Comparison of ENCODE assay signal across 9 mouse cellular contexts in the genomic region with DNA sequence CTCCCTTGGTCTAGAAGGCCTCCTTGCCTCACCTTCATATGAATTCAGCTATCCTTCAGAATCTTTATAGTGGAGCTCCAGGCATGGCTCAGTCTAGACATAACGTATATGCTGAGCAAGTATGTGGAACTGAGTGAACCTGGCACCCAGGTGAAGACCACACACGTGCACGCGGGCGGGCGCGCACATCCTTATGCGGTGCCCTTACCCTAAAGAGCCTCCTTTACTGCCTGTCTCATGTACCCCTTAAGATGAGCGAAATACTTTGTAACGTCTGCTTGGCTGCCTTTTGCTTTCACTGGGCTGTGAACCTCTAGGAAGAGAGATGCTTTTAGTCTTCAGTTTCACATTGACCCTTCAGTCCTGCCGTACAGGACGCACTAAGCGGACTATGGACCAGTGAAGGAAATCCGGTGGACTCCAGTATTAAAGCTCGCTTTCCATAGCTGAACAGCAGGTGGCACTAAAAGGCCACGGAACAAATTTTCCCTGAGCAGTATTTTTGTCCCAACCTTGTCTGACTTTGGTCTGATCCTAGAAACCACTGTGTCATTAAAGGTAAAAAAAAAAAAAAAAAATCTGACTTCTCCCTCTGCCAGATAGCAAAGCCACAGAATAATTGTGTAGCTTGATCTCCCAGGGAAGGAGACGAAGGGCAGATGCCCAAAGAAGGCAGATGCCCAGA. TPM values are rescaled to one million over a fixed set of nuclear protein-coding genes. Genes with fewer than 3 reads are reported as not detected.
A peak's percentile ranks its signal among the peaks of the same experiment; 100 is the strongest.
DNase-seq lines count a peak whose midpoint lies in the region; ATAC-seq and TF ChIP-seq lines count a peak whose summit lies in the region.
"Had no signal": no experiment of that assay in that cellular context is flagged by ENCODE, and none has a peak within 500 bp of the region (broad histone marks: within the 10 kb centered on the region; RNA-seq: fewer than 3 reads in every experiment).

No protein-coding gene starts in this region.

- peak; percentile 81 for TF ChIP-seq CTCF in hindbrain, postnatal 0 days (IDR thresholded peaks at IDR 0.05; ENCODE audit: low read depth)
- peak; percentile 30 for TF ChIP-seq CTCF in liver, adult 2 months (IDR thresholded peaks at IDR 0.05; ENCODE audit: low read depth, low read length)

- no peaks in the 10 kb centered on the region for H3K79me2 ChIP-seq in liver, adult 2 months (ENCODE audit: control insufficient read depth, insufficient read depth, low read length)

- 0 out of 2 replicates have a peak, but pooled peaks cover 2% of the 10 kb centered on the region for H3K9me3 ChIP-seq in embryonic facial prominence, embryonic 10.5 days
- no peaks in the 10 kb centered on the region for H3K9me3 ChIP-seq in hindbrain, postnatal 0 days (ENCODE audit: low read length)
- H3K9me3 ChIP-seq: lung, embryonic 15.5 days had no signal

- no peak overlapping the region for H3K4me2 ChIP-seq in hindbrain, postnatal 0 days (ENCODE audit: low read depth, low read length)
- H3K4me2 ChIP-seq: lung, embryonic 15.5 days had no signal

- peak; percentile 31 to 84 for DNase-seq in frontal cortex, adult 2 months (ENCODE audit: extremely low spot score in 1 of 2, low spot score in 1 of 2)
- DNase-seq in 3T3-L1 (ENCODE audit: low read depth, low spot score) = peak; percentile 67
- DNase-seq in adrenal gland, adult 8-10 months = peak; percentile 26
- peak; percentile 60 for DNase-seq in embryonic facial prominence, embryonic 10.5 days (ENCODE audit: low spot score)
- peak; percentile 89 for DNase-seq in hindbrain, postnatal 0 days (ENCODE audit: low spot score)
- peak; percentile 59 for DNase-seq in liver, adult 2 months (ENCODE audit: extremely low read depth, low read depth, low spot score)
- peak; percentile 60 for DNase-seq in right cerebral cortex, postnatal 4 days

- 61% methylated on average over 17 of the region's 17 CpGs for WGBS in embryonic facial prominence, embryonic 10.5 days
- WGBS in hindbrain, postnatal 0 days = 53% methylated on average over 17 of the region's 17 CpGs
- WGBS in liver, adult 2 months = 47% methylated on average over 17 of the region's 17 CpGs

- no peak overlapping the region for H3K9ac ChIP-seq in hindbrain, postnatal 0 days (replicated peaks; ENCODE audit: low read length)
- H3K9ac ChIP-seq in liver, adult 2 months (ENCODE audit: low read depth, low read length) = no peak overlapping the region
- H3K9ac ChIP-seq: lung, embryonic 15.5 days had no signal

- H3K4me1 ChIP-seq in embryonic facial prominence, embryonic 10.5 days = peaks cover 40% of the 10 kb centered on the region
- H3K4me1 ChIP-seq in hindbrain, postnatal 0 days (ENCODE audit: insufficient read depth, low read length) = no peaks in the 10 kb centered on the region
- H3K4me1 ChIP-seq in liver, adult 2 months (ENCODE audit: control insufficient read depth, insufficient read depth, low read length) = peaks cover 4% of the 10 kb centered on the region

- no peak overlapping the region; the same call in 1 of the 2 replicates for H3K27ac ChIP-seq in embryonic facial prominence, embryonic 10.5 days (replicated peaks)
- no peak overlapping the region for H3K27ac ChIP-seq in hindbrain, postnatal 0 days
- H3K27ac ChIP-seq in liver, adult 2 months (replicated peaks; ENCODE audit: insufficient read depth, low read depth, low read length) = no peak overlapping the region
- H3K27ac ChIP-seq: lung, embryonic 15.5 days had no signal

- H3K36me3 ChIP-seq in embryonic facial prominence, embryonic 10.5 days (replicated peaks) = peaks cover 4% of the 10 kb centered on the region; the same call in 1 of the 2 replicates
- H3K36me3 ChIP-seq in hindbrain, postnatal 0 days (ENCODE audit: insufficient read depth, low read length) = no peaks in the 10 kb centered on the region
- H3K36me3 ChIP-seq in liver, adult 2 months (ENCODE audit: control insufficient read depth, insufficient read depth, low read length) = no peaks in the 10 kb centered on the region
- H3K36me3 ChIP-seq: lung, embryonic 15.5 days had no signal

- no peaks in the 10 kb centered on the region for H3K27me3 ChIP-seq in embryonic facial prominence, embryonic 10.5 days (replicated peaks; ENCODE audit: low read depth, poor library complexity, severe bottlenecking)
- no peaks in the 10 kb centered on the region for H3K27me3 ChIP-seq in hindbrain, postnatal 0 days (ENCODE audit: insufficient read depth, low read length)
- H3K27me3 ChIP-seq in liver, adult 2 months (ENCODE audit: control insufficient read depth, insufficient read depth, low read length) = no peaks in the 10 kb centered on the region
- H3K27me3 ChIP-seq: lung, embryonic 15.5 days had no signal

- TF ChIP-seq POLR2A in liver, adult 2 months (IDR thresholded peaks at IDR 0.05; ENCODE audit: extremely low read depth, insufficient read depth, low read length) = no peak

- no peak overlapping the region for H3K4me3 ChIP-seq in embryonic facial prominence, embryonic 10.5 days
- no peak overlapping the region for H3K4me3 ChIP-seq in hindbrain, postnatal 0 days (ENCODE audit: low read length)
- H3K4me3 ChIP-seq in liver, adult 2 months (ENCODE audit: insufficient read depth, low read depth, low read length) = no peak overlapping the region
- H3K4me3 ChIP-seq: lung, embryonic 15.5 days had no signal

- no peak for ATAC-seq in frontal cortex, adult (ENCODE audit: low TSS enrichment)
- no peak for ATAC-seq in hindbrain, postnatal 0 days

RNA-seq across cellular contexts. Expression of a gene that starts 3.6 kb away (rescaled TPM):
- polyA plus RNA-seq in frontal cortex, adult 2 months (2012; rRNA removed) = 39.5 and 42.0 TPM in 2 replicates
- total RNA-seq in adrenal gland, adult 8-10 months (2022) = 10 to 100 TPM; 28.0 to 34.1 (median 32.0) TPM
- polyA plus RNA-seq in embryonic facial prominence, embryonic 10.5 days (2016; fragmentation: Nextera tagmentation; extraction: Ambion mirVana) = 55.4 and 61.4 TPM in 2 replicates
- total RNA-seq in hindbrain, postnatal 0 days (2014; rRNA removed) = 29.2 and 40.7 TPM in 2 replicates
- polyA plus RNA-seq in hindbrain, postnatal 0 days (2015; fragmentation: Nextera tagmentation; extraction: Ambion mirVana) = 68.6 and 71.6 TPM in 2 replicates
- total RNA-seq in liver, adult 2 months (2014; rRNA removed) = 33.0 and 33.9 TPM in 2 replicates
- polyA plus RNA-seq in liver, adult 2 months (2012; rRNA removed) = 18.3 and 18.6 TPM in 2 replicates

RNA-seq across cellular contexts. Expression of a gene that starts 3.9 kb away (rescaled TPM):
- 0.71 and 0.90 TPM in 2 replicates for polyA plus RNA-seq in frontal cortex, adult 2 months (2012; rRNA removed)
- 1 to 10 TPM; 1.5 to 3.2 (median 2.0) TPM for total RNA-seq in adrenal gland, adult 8-10 months (2022)
- 13.7 and 15.1 TPM in 2 replicates for polyA plus RNA-seq in embryonic facial prominence, embryonic 10.5 days (2016; fragmentation: Nextera tagmentation; extraction: Ambion mirVana)
- total RNA-seq in hindbrain, postnatal 0 days (2014; rRNA removed) = 4.2 and 4.8 TPM in 2 replicates
- 2.3 and 2.7 TPM in 2 replicates for polyA plus RNA-seq in hindbrain, postnatal 0 days (2015; fragmentation: Nextera tagmentation; extraction: Ambion mirVana)
- 0.37 and 0.94 TPM in 2 replicates for total RNA-seq in liver, adult 2 months (2014; rRNA removed)
- polyA plus RNA-seq in liver, adult 2 months (2012; rRNA removed) = 0.27 and 0.43 TPM in 2 replicates

RNA-seq across cellular contexts. Expression of a gene that starts 34.3 kb away (rescaled TPM):
- polyA plus RNA-seq in frontal cortex, adult 2 months (2012; rRNA removed) = 22.6 and 23.6 TPM in 2 replicates
- total RNA-seq in adrenal gland, adult 8-10 months (2022) = 10 to 100 TPM in 3 of 4 experiments, 1 to 10 TPM in 1; 9.1 to 13.8 (median 10.6) TPM
- 5.7 and 8.9 TPM in 2 replicates for polyA plus RNA-seq in embryonic facial prominence, embryonic 10.5 days (2016; fragmentation: Nextera tagmentation; extraction: Ambion mirVana)
- total RNA-seq in hindbrain, postnatal 0 days (2014; rRNA removed) = 62.4 and 69.9 TPM in 2 replicates
- polyA plus RNA-seq in hindbrain, postnatal 0 days (2015; fragmentation: Nextera tagmentation; extraction: Ambion mirVana) = 22.0 and 22.9 TPM in 2 replicates
- 15.9 and 21.7 TPM in 2 replicates for total RNA-seq in liver, adult 2 months (2014; rRNA removed)
- polyA plus RNA-seq in liver, adult 2 months (2012; rRNA removed) = 27.9 and 28.9 TPM in 2 replicates

RNA-seq across cellular contexts. Expression of a gene that starts 48.6 kb away (rescaled TPM):
- 10.1 and 10.6 TPM in 2 replicates for polyA plus RNA-seq in frontal cortex, adult 2 months (2012; rRNA removed)
- total RNA-seq in adrenal gland, adult 8-10 months (2022) = under 1 TPM in 2 of 4 experiments, not detected in 2; 0.38 to 0.68 TPM
- 5.3 and 6.1 TPM in 2 replicates for polyA plus RNA-seq in embryonic facial prominence, embryonic 10.5 days (2016; fragmentation: Nextera tagmentation; extraction: Ambion mirVana)
- total RNA-seq in hindbrain, postnatal 0 days (2014; rRNA removed) = 2.3 and 9.9 TPM in 2 replicates
- 19.9 and 21.4 TPM in 2 replicates for polyA plus RNA-seq in hindbrain, postnatal 0 days (2015; fragmentation: Nextera tagmentation; extraction: Ambion mirVana)
- not detected in 2 replicates for total RNA-seq in liver, adult 2 months (2014; rRNA removed)
- 0.24 TPM in 1 of 2 replicates, not detected in the other for polyA plus RNA-seq in liver, adult 2 months (2012; rRNA removed)

Comparison
In these comparisons a context has a peak if more than half of its experiments do, and no peak if none do; other contexts are left out.
1. DNase-seq: peak in every context shown above with its lines; median percentile 89 in hindbrain, postnatal 0 days; 67 in 3T3-L1; 60 in embryonic facial prominence, embryonic 10.5 days; 60 in right cerebral cortex, postnatal 4 days; 59 in liver, adult 2 months; 58 in frontal cortex, adult 2 months; 26 in adrenal gland, adult 8-10 months.